Comparison of ENCODE assay signal across 17 mouse cellular contexts in the genomic region with DNA sequence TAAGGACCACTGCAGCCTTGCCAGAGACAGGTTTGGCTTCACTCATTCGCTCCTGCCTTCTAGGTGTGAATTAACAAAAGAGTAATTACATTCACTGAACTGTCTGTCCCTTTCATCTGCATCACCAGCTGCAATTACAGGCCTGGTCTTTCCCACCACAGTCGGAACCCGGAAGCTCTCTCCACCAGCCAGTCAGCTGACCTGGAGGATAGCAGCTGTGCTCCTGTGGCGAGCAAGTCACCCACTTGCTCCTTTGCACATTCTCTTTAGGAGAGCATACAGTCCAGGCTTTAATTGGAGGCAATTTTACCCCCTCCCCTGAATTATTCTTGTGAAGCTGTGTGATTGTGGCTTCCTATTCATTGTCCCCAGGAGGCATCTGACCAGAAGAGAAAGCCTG. TPM values are rescaled to one million over a fixed set of nuclear protein-coding genes. Genes with fewer than 3 reads are reported as not detected.
DNase-seq lines count a peak whose midpoint lies in the region; ATAC-seq and TF ChIP-seq lines count a peak whose summit lies in the region.
"Had no signal": no experiment of that assay in that cellular context is flagged by ENCODE, and none has a peak within 500 bp of the region (broad histone marks: within the 10 kb centered on the region; RNA-seq: fewer than 3 reads in every experiment).

No protein-coding gene starts in this region.

- no peak overlapping the region for H3K4me2 ChIP-seq in hindbrain, embryonic 16.5 days (ENCODE audit: low read length)
- no peak overlapping the region for H3K4me2 ChIP-seq in forebrain, embryonic 11.5 days (ENCODE audit: low read depth, low read length, severe bottlenecking)
- no peak overlapping the region for H3K4me2 ChIP-seq in hindbrain, embryonic 15.5 days
- no peak overlapping the region for H3K4me2 ChIP-seq in neural tube, embryonic 13.5 days
- no peak overlapping the region for H3K4me2 ChIP-seq in liver, embryonic 12.5 days
- H3K4me2 ChIP-seq: kidney, embryonic 15.5 days; limb, embryonic 13.5 days had no signal

- H3K9me3 ChIP-seq in hindbrain, embryonic 10.5 days: no peaks in the 10 kb centered on the region
- no peaks in the 10 kb centered on the region for H3K9me3 ChIP-seq in hindbrain, embryonic 16.5 days (ENCODE audit: control insufficient read depth, low read length)
- H3K9me3 ChIP-seq in forebrain, embryonic 11.5 days (ENCODE audit: control insufficient read depth, low read length): no peaks in the 10 kb centered on the region
- no peaks in the 10 kb centered on the region for H3K9me3 ChIP-seq in hindbrain, embryonic 15.5 days
- H3K9me3 ChIP-seq in neural tube, embryonic 13.5 days: no peaks in the 10 kb centered on the region
- no peaks in the 10 kb centered on the region for H3K9me3 ChIP-seq in liver, embryonic 12.5 days (replicated peaks)
- H3K9me3 ChIP-seq: kidney, embryonic 15.5 days; limb, embryonic 13.5 days had no signal

- no peak for TF ChIP-seq POLR2A in kidney, adult 2 months (IDR thresholded peaks at IDR 0.05; ENCODE audit: low read depth, low read length)

- H3K4me1 ChIP-seq in hindbrain, embryonic 10.5 days (replicated peaks): peaks cover 95% of the 10 kb centered on the region
- H3K4me1 ChIP-seq in hindbrain, embryonic 16.5 days (ENCODE audit: control insufficient read depth, insufficient read depth, low read depth, low read length): peaks cover 53% of the 10 kb centered on the region
- H3K4me1 ChIP-seq in forebrain, embryonic 11.5 days (replicated peaks; ENCODE audit: control insufficient read depth, insufficient read depth, low read length): peaks cover 79% of the 10 kb centered on the region
- H3K4me1 ChIP-seq in hindbrain, embryonic 15.5 days (replicated peaks): peaks cover 75% of the 10 kb centered on the region
- H3K4me1 ChIP-seq in neural tube, embryonic 13.5 days (replicated peaks): peaks cover 93% of the 10 kb centered on the region
- no peaks in the 10 kb centered on the region for H3K4me1 ChIP-seq in kidney, adult 2 months (ENCODE audit: control insufficient read depth, insufficient read depth, low read length)
- no peaks in the 10 kb centered on the region for H3K4me1 ChIP-seq in liver, embryonic 12.5 days

- H3K36me3 ChIP-seq in hindbrain, embryonic 10.5 days: no peaks in the 10 kb centered on the region
- H3K36me3 ChIP-seq in hindbrain, embryonic 16.5 days (ENCODE audit: control insufficient read depth, insufficient read depth, low read length): no peaks in the 10 kb centered on the region
- H3K36me3 ChIP-seq in forebrain, embryonic 11.5 days (ENCODE audit: control insufficient read depth, insufficient read depth, low read length): no peaks in the 10 kb centered on the region
- no peaks in the 10 kb centered on the region for H3K36me3 ChIP-seq in hindbrain, embryonic 15.5 days
- H3K36me3 ChIP-seq in neural tube, embryonic 13.5 days: no peaks in the 10 kb centered on the region
- H3K36me3 ChIP-seq in kidney, adult 2 months (ENCODE audit: control insufficient read depth, insufficient read depth, low read length): no peaks in the 10 kb centered on the region
- H3K36me3 ChIP-seq in liver, embryonic 12.5 days: no peaks in the 10 kb centered on the region
- H3K36me3 ChIP-seq: kidney, embryonic 15.5 days; limb, embryonic 13.5 days had no signal

- no peak overlapping the region for H3K9ac ChIP-seq in hindbrain, embryonic 16.5 days (ENCODE audit: low read depth, low read length)
- H3K9ac ChIP-seq in forebrain, embryonic 11.5 days (ENCODE audit: low read length): no peak overlapping the region
- H3K9ac ChIP-seq in hindbrain, embryonic 15.5 days: no peak overlapping the region
- peak overlapping the region; percentile 28; the same call in 1 of the 2 replicates for H3K9ac ChIP-seq in neural tube, embryonic 13.5 days
- H3K9ac ChIP-seq in liver, embryonic 12.5 days: no peak overlapping the region
- H3K9ac ChIP-seq: kidney, embryonic 15.5 days had no signal

- H3K4me3 ChIP-seq in hindbrain, embryonic 10.5 days: no peak overlapping the region
- H3K4me3 ChIP-seq in hindbrain, embryonic 16.5 days (ENCODE audit: low read length): no peak overlapping the region
- no peak overlapping the region for H3K4me3 ChIP-seq in forebrain, embryonic 11.5 days (ENCODE audit: low read depth, low read length)
- no peak overlapping the region for H3K4me3 ChIP-seq in hindbrain, embryonic 15.5 days
- no peak overlapping the region for H3K4me3 ChIP-seq in neural tube, embryonic 13.5 days
- H3K4me3 ChIP-seq in kidney, adult 2 months (ENCODE audit: insufficient read depth, low read depth, low read length): no peak overlapping the region
- no peak overlapping the region for H3K4me3 ChIP-seq in liver, embryonic 12.5 days
- H3K4me3 ChIP-seq: erythroblast, embryonic 14.5 days; kidney, embryonic 15.5 days; limb, embryonic 13.5 days had no signal

- 30% methylated on average over 4 of the region's 4 CpGs for WGBS in hindbrain, embryonic 10.5 days
- 23% methylated on average over 4 of the region's 4 CpGs for WGBS in hindbrain, embryonic 16.5 days
- WGBS in forebrain, embryonic 11.5 days: 16% methylated on average over 4 of the region's 4 CpGs
- WGBS in hindbrain, embryonic 15.5 days: 15% methylated on average over 4 of the region's 4 CpGs
- whole genome bisulfite sequencing in neural tube, embryonic 13.5 days: 7% methylated on average over 4 of the region's 4 CpGs
- 52% methylated on average over 4 of the region's 4 CpGs for WGBS in kidney, adult 2 months
- 32% methylated on average over 4 of the region's 4 CpGs for WGBS in liver, embryonic 12.5 days (ENCODE audit: insufficient replicate concordance)

- ATAC-seq in hindbrain, embryonic 16.5 days: no peak
- no peak for ATAC-seq in forebrain, embryonic 11.5 days (replicated peaks; ENCODE audit: low FRiP score)
- ATAC-seq in hindbrain, embryonic 15.5 days (ENCODE audit: low FRiP score, low read depth): no peak
- ATAC-seq in neural tube, embryonic 13.5 days (ENCODE audit: low read depth): no peak
- no peak for ATAC-seq in liver, embryonic 12.5 days

- no peak for TF ChIP-seq CTCF in kidney, adult 2 months (conservative IDR thresholded peaks at IDR 0.05; ENCODE audit: insufficient read depth, insufficient read length, low read depth, low read length)

- DNase-seq in hindbrain, embryonic 10.5 days (ENCODE audit: low spot score): no peak
- DNase-seq in forebrain, embryonic 11.5 days (ENCODE audit: low spot score): no peak
- no peak for DNase-seq in cerebellum, adult 18-20 months
- no peak for DNase-seq in kidney, adult 2 months
- DNase-seq: B cell, adult 2 months; cerebellum, postnatal 36 days; gastrocnemius, postnatal 14 days; layer of hippocampus, adult 9-11 months; lung, adult 2 months; right cerebral cortex, postnatal 14 days had no signal

- H3K27ac ChIP-seq in hindbrain, embryonic 10.5 days: peak overlapping the region; percentile 84
- H3K27ac ChIP-seq in hindbrain, embryonic 16.5 days (ENCODE audit: low read depth, low read length): no peak overlapping the region
- peak overlapping the region; percentile 85 for H3K27ac ChIP-seq in forebrain, embryonic 11.5 days (ENCODE audit: low read depth, low read length)
- H3K27ac ChIP-seq in hindbrain, embryonic 15.5 days (replicated peaks): 0 out of 2 replicates have a peak overlapping the region, but pooled peaks have one; percentile 52
- peak overlapping the region; percentile 80 for H3K27ac ChIP-seq in neural tube, embryonic 13.5 days (replicated peaks)
- no peak overlapping the region for H3K27ac ChIP-seq in kidney, adult 2 months (ENCODE audit: insufficient read depth, low read depth, low read length)
- no peak overlapping the region for H3K27ac ChIP-seq in liver, embryonic 12.5 days
- H3K27ac ChIP-seq: limb, embryonic 13.5 days had no signal

- peaks cover 59% of the 10 kb centered on the region for H3K27me3 ChIP-seq in hindbrain, embryonic 10.5 days (ENCODE audit: insufficient read depth, poor library complexity, severe bottlenecking)
- H3K27me3 ChIP-seq in hindbrain, embryonic 16.5 days (replicated peaks; ENCODE audit: control insufficient read depth, insufficient read depth, low read length): no peaks in the 10 kb centered on the region
- H3K27me3 ChIP-seq in forebrain, embryonic 11.5 days (ENCODE audit: control insufficient read depth, insufficient read depth, low read length): peaks cover 9% of the 10 kb centered on the region; the same call in 1 of the 2 replicates
- no peaks in the 10 kb centered on the region for H3K27me3 ChIP-seq in hindbrain, embryonic 15.5 days
- no peaks in the 10 kb centered on the region for H3K27me3 ChIP-seq in neural tube, embryonic 13.5 days
- H3K27me3 ChIP-seq in kidney, adult 2 months (replicated peaks; ENCODE audit: control insufficient read depth, insufficient read depth, low read length): no peaks in the 10 kb centered on the region
- peaks cover 62% of the 10 kb centered on the region for H3K27me3 ChIP-seq in liver, embryonic 12.5 days (replicated peaks)

RNA-seq across cellular contexts. Expression of a gene that starts 17.9 kb away (rescaled TPM):
- 11.2 and 15.8 TPM in 2 replicates for polyA plus RNA-seq in hindbrain, embryonic 10.5 days (2016; fragmentation: Nextera tagmentation; extraction: Ambion mirVana)
- polyA plus RNA-seq in hindbrain, embryonic 16.5 days (2015; fragmentation: Nextera tagmentation; extraction: Ambion mirVana): 11.6 and 16.4 TPM in 2 replicates
- polyA plus RNA-seq in forebrain, embryonic 11.5 days (2014; fragmentation: Nextera tagmentation; extraction: Ambion mirVana): 18.0 and 21.8 TPM in 2 replicates
- 16.0 and 17.5 TPM in 2 replicates for polyA plus RNA-seq in hindbrain, embryonic 15.5 days (2015; fragmentation: Nextera tagmentation; extraction: Ambion mirVana)
- polyA plus RNA-seq in neural tube, embryonic 13.5 days (2015; fragmentation: Nextera tagmentation; extraction: Ambion mirVana): 47.5 and 48.5 TPM in 2 replicates
- 15.4 and 19.5 TPM in 2 replicates for polyA plus RNA-seq in kidney, adult 2 months (2012; rRNA removed)
- 0.60 and 1.2 TPM in 2 replicates for polyA plus RNA-seq in liver, embryonic 12.5 days (2016; fragmentation: Nextera tagmentation; extraction: Ambion mirVana)
- polyA plus RNA-seq: erythroblast, embryonic 14.5 days had no signal

RNA-seq across cellular contexts. Expression of a gene that starts 39.4 kb away (rescaled TPM):
- polyA plus RNA-seq in hindbrain, embryonic 10.5 days (2016; fragmentation: Nextera tagmentation; extraction: Ambion mirVana): not detected in 2 replicates
- 1.7 and 2.4 TPM in 2 replicates for polyA plus RNA-seq in hindbrain, embryonic 16.5 days (2015; fragmentation: Nextera tagmentation; extraction: Ambion mirVana)
- not detected in 2 replicates for polyA plus RNA-seq in forebrain, embryonic 11.5 days (2014; fragmentation: Nextera tagmentation; extraction: Ambion mirVana)
- 1.4 and 2.3 TPM in 2 replicates for polyA plus RNA-seq in hindbrain, embryonic 15.5 days (2015; fragmentation: Nextera tagmentation; extraction: Ambion mirVana)
- polyA plus RNA-seq in neural tube, embryonic 13.5 days (2015; fragmentation: Nextera tagmentation; extraction: Ambion mirVana): 0.14 and 0.18 TPM in 2 replicates
- polyA plus RNA-seq in kidney, adult 2 months (2012; rRNA removed): 0.16 and 5.1 TPM in 2 replicates
- 0.10 TPM in 1 of 2 replicates, not detected in the other for polyA plus RNA-seq in liver, embryonic 12.5 days (2016; fragmentation: Nextera tagmentation; extraction: Ambion mirVana)

Comparison
In these comparisons a context has a peak if more than half of its experiments do, and no peak if none do; other contexts are left out.
1. H3K27ac ChIP-seq: peak in hindbrain, embryonic 10.5 days (single experiment), forebrain, embryonic 11.5 days (single experiment), hindbrain, embryonic 15.5 days (single experiment) and neural tube, embryonic 13.5 days (single experiment); none in hindbrain, embryonic 16.5 days (single experiment), kidney, adult 2 months (single experiment) and liver, embryonic 12.5 days (single experiment).